Mouse (Mus musculus) cortical plate, adult 2 months (tissue): ENCODE measurements around the gene Prr27. TPM values are rescaled to one million over a fixed set of nuclear protein-coding genes. Genes with fewer than 3 reads are reported as not detected.

Experiments used
- H3K27ac ChIP-seq: fragments of 200-500 bp; 2 replicates; pipeline ENCODE4 v1.5.1; 2012; ENCODE audit warnings: low read length, control low read depth, inconsistent platforms; ENCODE audit not compliant: insufficient read depth
- H3K4me1 ChIP-seq: fragments of 200-500 bp; 2 replicates; pipeline ENCODE4 v1.6.1; 2011; ENCODE audit warnings: low read length; ENCODE audit not compliant: control insufficient read depth, insufficient read depth
- H3K4me3 ChIP-seq: fragments of 200-500 bp; 2 replicates; pipeline ENCODE4 v1.5.1; 2011; ENCODE audit warnings: mild to moderate bottlenecking, low read length, control low read depth; ENCODE audit not compliant: insufficient read depth
- CTCF ChIP-seq: fragments of 200-500 bp; IDR thresholded peaks from 2 replicates; pipeline ENCODE4 v1.5.1; 2011; ENCODE audit warnings: mild to moderate bottlenecking, control low read depth, low read length; ENCODE audit not compliant: insufficient read depth; ENCODE audit errors: extremely low read depth
- POLR2A ChIP-seq: fragments of 200-500 bp; IDR thresholded peaks from 2 replicates; pipeline ENCODE4 v1.6.1; 2011; ENCODE audit warnings: mild to moderate bottlenecking, low read length, control low read depth; ENCODE audit not compliant: insufficient read depth; ENCODE audit errors: extremely low read depth
- polyA plus RNA-seq: library from polyadenylated mRNA; depleted of rRNA; stranded (reverse); fragments of >200 nt; gene quantifications from 2 replicates; pipeline ENCODE4 v1.2.3, GENCODE M21; 2012; rRNA removed

Prr27 gene
- polyA plus RNA-seq: not detected in 2 replicates

DNA sequence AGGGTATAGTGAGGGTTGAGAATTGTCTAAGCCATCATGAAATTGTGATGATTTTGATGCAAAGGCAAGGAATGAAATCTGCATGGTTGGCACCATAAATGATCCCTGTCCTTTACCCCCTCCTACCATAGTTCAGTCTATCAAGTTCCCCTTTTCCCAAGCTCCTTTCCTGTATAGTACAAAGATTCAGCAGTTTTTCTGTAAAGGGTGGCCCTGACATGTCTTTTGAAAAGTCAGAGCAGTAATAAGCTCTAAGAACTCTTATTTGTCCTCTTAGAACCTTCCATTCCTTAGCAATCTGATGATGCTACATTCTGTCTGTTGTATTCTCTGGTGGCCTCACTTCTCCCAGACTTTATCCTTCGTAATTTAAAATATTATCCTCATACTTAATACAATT lies at the start of gene Prr27:
Gene Prr27, plus strand, starts transcription at position 301 of the 400 bp plus-strand sequence.
- H3K4me3 ChIP-seq: no peak within 1 kb of the TSS
- TF ChIP-seq POLR2A (no peak), CTCF (no peak)

DNA sequence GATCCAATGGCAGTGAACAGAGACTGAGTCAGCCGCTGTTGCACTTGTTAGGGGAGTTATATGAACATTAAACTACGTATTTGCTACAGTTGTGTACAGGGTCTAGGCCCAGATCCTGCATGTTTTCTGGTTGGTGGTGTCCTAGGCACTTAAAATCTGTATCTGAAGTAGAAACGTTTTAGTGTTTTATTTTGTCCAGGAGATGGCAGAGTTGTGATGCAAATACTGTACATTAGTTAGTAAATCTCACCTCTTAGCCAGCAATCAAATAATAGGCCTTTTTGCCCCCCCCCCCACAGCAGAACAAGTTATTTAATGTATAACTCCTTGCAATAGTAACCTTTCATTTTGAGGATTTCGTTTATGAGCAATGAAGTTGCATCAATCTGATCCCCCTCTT lies 42.8 kb upstream of the Prr27 start:
- H3K4me3 ChIP-seq: no peak overlapping the region
- TF ChIP-seq POLR2A (no peak), CTCF (no peak)
- H3K27ac ChIP-seq: no peak overlapping the region
- no peaks in the 10 kb centered on the region for H3K4me1 ChIP-seq

More for the DNA sequence above, at the start of gene Prr27:
- Histone ChIP-seq H3K4me1 (no peaks in the 10 kb centered on the region), H3K27ac (no peak within 1 kb of the TSS)

DNA sequence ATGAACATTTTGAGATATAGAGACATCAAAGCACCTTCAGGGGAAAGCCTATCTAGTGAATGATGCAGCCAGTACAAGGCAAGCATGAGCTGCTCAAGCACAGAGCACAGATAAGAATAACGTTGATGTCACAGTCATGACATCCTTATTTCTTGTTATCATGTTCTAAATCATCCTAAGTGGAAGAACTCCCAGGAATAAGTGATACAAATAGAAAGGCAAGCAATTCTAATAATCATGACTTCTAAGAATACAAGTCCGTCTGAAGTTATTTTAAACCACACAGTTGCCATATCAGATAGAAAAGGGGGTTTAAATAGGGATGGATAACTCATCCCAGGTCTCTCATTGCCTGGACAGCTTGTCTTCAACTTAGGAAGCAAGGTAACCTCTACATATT lies 17.7 kb upstream of the Prr27 start, which contains the start of gene Csn1s2b:
Gene Csn1s2b, plus strand, starts transcription at position 301 of the 400 bp plus-strand sequence.
- Histone ChIP-seq H3K4me3 (no peak within 1 kb of the TSS), H3K4me1 (no peaks in the 10 kb centered on the region), H3K27ac (no peak within 1 kb of the TSS)
- TF ChIP-seq POLR2A (no peak), CTCF (no peak)

DNA sequence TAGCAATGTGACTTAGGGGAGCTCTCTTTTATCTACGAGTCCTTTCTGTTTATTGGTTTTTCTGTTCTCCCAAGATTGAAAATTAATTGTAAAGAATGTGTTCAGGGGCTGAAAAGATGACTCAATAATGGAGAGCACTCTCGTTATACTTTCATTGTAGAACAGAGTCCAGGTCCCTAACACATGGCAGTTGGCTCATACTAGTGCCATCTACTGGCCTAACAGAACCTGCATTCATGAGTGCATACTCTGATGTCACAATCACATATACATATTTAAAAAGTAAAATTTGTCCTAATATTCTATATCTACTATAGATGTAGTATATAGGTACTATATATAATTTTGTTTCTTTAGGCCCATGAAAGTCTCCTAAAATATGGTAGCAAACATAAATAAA lies 16.2 kb upstream of the Prr27 start:
- TF ChIP-seq CTCF: no peak
- TF ChIP-seq POLR2A: no peak
- H3K4me3 ChIP-seq: no peak overlapping the region
- H3K27ac ChIP-seq: no peak overlapping the region
- H3K4me1 ChIP-seq: no peaks in the 10 kb centered on the region

GRCm38 (mm10) chr5:87855136-87855716 lies 29.7 kb downstream of the Prr27 start:
- H3K4me1 ChIP-seq: peaks cover 2% of the 10 kb centered on the region; the same call in 1 of the 2 replicates
- no peak overlapping the region for H3K4me3 ChIP-seq
- TF ChIP-seq POLR2A (no peak), CTCF (no peak)

GRCm38 (mm10) chr5:87870084-87870483 lies 44.6 kb downstream of the Prr27 start:
- Histone ChIP-seq H3K4me1 (no peaks in the 10 kb centered on the region), H3K27ac (no peak overlapping the region), H3K4me3 (no peak overlapping the region)
- no peak for TF ChIP-seq POLR2A
- TF ChIP-seq CTCF: no peak

More at GRCm38 (mm10) chr5:87855136-87855716, 29.7 kb downstream of the Prr27 start:
- no peak overlapping the region for H3K27ac ChIP-seq

GRCm38 (mm10) chr5:87871423-87871822 lies 45.9 kb downstream of the Prr27 start:
- H3K4me1 ChIP-seq: no peaks in the 10 kb centered on the region
- no peak overlapping the region for H3K27ac ChIP-seq
- TF ChIP-seq CTCF (no peak), POLR2A (no peak)
- no peak overlapping the region for H3K4me3 ChIP-seq

DNA sequence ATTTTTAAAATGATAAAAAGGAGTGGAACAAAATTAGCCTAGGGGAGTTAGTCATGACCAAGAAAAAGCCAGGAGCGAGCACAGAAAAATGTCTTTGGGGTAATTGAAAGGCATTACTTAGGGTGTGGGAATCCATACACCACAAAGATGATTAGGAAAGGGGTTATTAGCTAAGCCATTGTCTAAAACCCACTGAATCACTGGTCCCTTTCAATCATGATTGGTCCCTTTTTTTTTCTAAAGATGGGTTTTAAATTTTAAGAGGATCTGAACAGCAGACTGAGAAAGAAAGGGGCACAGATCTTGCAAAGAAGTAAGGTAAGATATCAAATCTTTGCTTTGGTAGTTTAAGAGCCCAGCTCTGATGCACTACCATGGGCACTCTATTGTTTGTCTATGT lies 59.2 kb downstream of the Prr27 start, which contains the start of gene Odam:
Gene Odam, plus strand, starts transcription at position 301 of the 400 bp plus-strand sequence.
- TF ChIP-seq CTCF (no peak), POLR2A (no peak)
- no peaks in the 10 kb centered on the region for H3K4me1 ChIP-seq
- H3K4me3 ChIP-seq: no peak within 1 kb of the TSS
- no peak within 1 kb of the TSS for H3K27ac ChIP-seq

Other genes starting within 250 kb of the Prr27 start
- not detected in 2 replicates for gene Sult1e1, start 234.1 kb upstream of the Prr27 start, polyA plus RNA-seq
- not detected in 2 replicates for gene Csn1s1, start 159.5 kb upstream of the Prr27 start, polyA plus RNA-seq
- gene Csn2, start 126.1 kb upstream of the Prr27 start, polyA plus RNA-seq: not detected in 2 replicates
- not detected in 2 replicates for gene Csn1s2a, start 51.1 kb upstream of the Prr27 start, polyA plus RNA-seq
- gene Csn1s2b, start 17.6 kb upstream of the Prr27 start, polyA plus RNA-seq: not detected in 2 replicates
- gene Odam, start 59.3 kb downstream of the Prr27 start, polyA plus RNA-seq: not detected in 2 replicates
- gene Csn3, start 99.9 kb downstream of the Prr27 start, polyA plus RNA-seq: not detected in 2 replicates
- gene 2310003L06Rik, start 143.8 kb downstream of the Prr27 start, polyA plus RNA-seq: not detected in 2 replicates
- gene Gm28434, start 143.8 kb downstream of the Prr27 start, polyA plus RNA-seq: not detected in 2 replicates
- gene Cabs1, start 153.8 kb downstream of the Prr27 start, polyA plus RNA-seq: not detected in 2 replicates
- gene Smr3a, start 176.9 kb downstream of the Prr27 start, polyA plus RNA-seq: not detected in 2 replicates